Mouse (Mus musculus) olfactory bulb, adult 2 months (tissue): ENCODE data around the gene Rasl11b.

Experiments used
- CTCF ChIP-seq: fragments of 200-500 bp; IDR thresholded peaks from 2 replicates; pipeline ENCODE4 v1.5.1; 2012; ENCODE audit warnings: low read depth, mild to moderate bottlenecking, low read length, moderate library complexity; ENCODE audit not compliant: insufficient read depth
- POLR2A ChIP-seq: fragments of 200-500 bp; IDR thresholded peaks from 2 replicates; pipeline ENCODE4 v1.6.1; 2012; ENCODE audit warnings: mild to moderate bottlenecking, low read depth, low read length, moderate library complexity; ENCODE audit not compliant: insufficient read depth

DNA sequence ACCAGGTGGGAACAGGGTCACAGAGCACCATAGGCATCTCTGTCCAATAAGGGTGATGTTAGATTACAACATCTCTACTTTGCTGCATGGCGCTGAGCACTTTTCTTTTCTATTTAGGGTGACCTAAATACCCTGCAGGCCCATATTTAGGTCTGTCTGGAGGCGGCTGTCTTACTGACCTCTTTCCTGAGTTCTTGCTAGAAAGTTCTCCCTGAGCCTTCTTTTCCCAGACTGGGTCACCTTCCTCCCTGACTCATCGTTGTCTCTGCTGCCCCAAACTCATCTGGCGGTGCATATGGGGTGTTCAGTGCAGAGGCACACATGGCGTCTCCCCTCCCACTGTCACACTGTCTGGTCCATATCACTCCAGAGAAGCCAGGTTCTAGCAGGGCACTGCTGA lies 31.1 kb downstream of the Rasl11b start:
- TF ChIP-seq CTCF (no peak), POLR2A (no peak)
